Mouse (Mus musculus): ENCODE data around the gene Gm20509. TPM values are rescaled to one million over a fixed set of nuclear protein-coding genes. Genes with fewer than 3 reads are reported as not detected.
"Not testable (repeated sequence)": the region's sequence is repeated elsewhere in the genome, so short reads cannot be mapped to it uniquely, and the experiment has no call there.

Gm20509 gene
- polyA plus RNA-seq, 1 experiment from 2014 or later = not detected

- Histone ChIP-seq H3K9me3 (replicated peaks; ENCODE audit: low read length) (no peaks in the 10 kb centered on the region), H3K36me3 (ENCODE audit: insufficient read depth, low read length) (no peaks in the 10 kb centered on the region), H3K4me2 (ENCODE audit: low read length) (peak overlapping the region; percentile 63), H3K27me3 (ENCODE audit: insufficient read depth, low read length) (no peaks in the 10 kb centered on the region), H3K4me3 (replicated peaks; ENCODE audit: low read depth, low read length) (peak overlapping the region; percentile 31), H3K27ac (no peak overlapping the region), H3K4me1 (replicated peaks; ENCODE audit: insufficient read depth, low read length) (no peaks in the 10 kb centered on the region), H3K9ac (ENCODE audit: low read depth, low read length) (peak overlapping the region; percentile 54)
- WGBS = 45% methylated on average over 5 of the region's 5 CpGs
- DNase-seq (ENCODE audit: low spot score) (no peak), ATAC-seq (replicated peaks; ENCODE audit: low FRiP score, low read depth) (no peak; the same call in 1 of the 2 replicates)
- TF ChIP-seq CTCF (IDR thresholded peaks at IDR 0.05; ENCODE audit: low read depth) = no peak
Observed at GRCm38 (mm10) chr9:73103880-73104198, 1.6 kb downstream of the Gm20509 start.

- Histone ChIP-seq H3K36me3 (ENCODE audit: insufficient read depth, low read length) (no peaks in the 10 kb centered on the region), H3K27me3 (ENCODE audit: insufficient read depth, low read length) (no peaks in the 10 kb centered on the region), H3K27ac (no peak overlapping the region), H3K9ac (ENCODE audit: low read depth, low read length) (no peak overlapping the region), H3K9me3 (replicated peaks; ENCODE audit: low read length) (no peaks in the 10 kb centered on the region), H3K4me3 (replicated peaks; ENCODE audit: low read depth, low read length) (no peak overlapping the region), H3K4me2 (ENCODE audit: low read length) (no peak overlapping the region), H3K4me1 (replicated peaks; ENCODE audit: insufficient read depth, low read length) (no peaks in the 10 kb centered on the region)
- DNase-seq (ENCODE audit: low spot score) (no peak), ATAC-seq (replicated peaks; ENCODE audit: low FRiP score, low read depth) (no peak)
- TF ChIP-seq CTCF (IDR thresholded peaks at IDR 0.05; ENCODE audit: low read depth) = no peak
- 79% methylated on average over 1 of the region's 1 CpGs for WGBS
Observed at GRCm38 (mm10) chr9:73105141-73105540, 2.9 kb downstream of the Gm20509 start.

GRCm38 (mm10) chr9:73105771-73106170 lies 3.5 kb downstream of the Gm20509 start:
- no peak for ATAC-seq (replicated peaks; ENCODE audit: low FRiP score, low read depth)
- Histone ChIP-seq H3K9ac (ENCODE audit: low read depth, low read length) (no peak overlapping the region), H3K27ac (no peak overlapping the region), H3K4me3 (replicated peaks; ENCODE audit: low read depth, low read length) (no peak overlapping the region), H3K4me2 (ENCODE audit: low read length) (no peak overlapping the region), H3K27me3 (ENCODE audit: insufficient read depth, low read length) (no peaks in the 10 kb centered on the region), H3K36me3 (ENCODE audit: insufficient read depth, low read length) (no peaks in the 10 kb centered on the region), H3K9me3 (replicated peaks; ENCODE audit: low read length) (no peaks in the 10 kb centered on the region), H3K4me1 (replicated peaks; ENCODE audit: insufficient read depth, low read length) (no peaks in the 10 kb centered on the region)
- DNase-seq (ENCODE audit: low spot score) = peak; percentile 60
- no peak for TF ChIP-seq CTCF (IDR thresholded peaks at IDR 0.05; ENCODE audit: low read depth)

GRCm38 (mm10) chr9:73112919-73113906 lies 10.9 kb downstream of the Gm20509 start, which contains the start of gene Rsl24d1:
Gene Rsl24d1 (plus strand): TSS chr9:73113426.
- Histone ChIP-seq H3K9ac (ENCODE audit: low read depth, low read length) (peak within 1 kb of the TSS; percentile 81), H3K27ac (peak within 1 kb of the TSS; percentile 85), H3K27me3 (ENCODE audit: insufficient read depth, low read length) (no peaks in the 10 kb centered on the region), H3K36me3 (ENCODE audit: insufficient read depth, low read length) (peaks cover 18% of the 10 kb centered on the region), H3K4me2 (ENCODE audit: low read length) (peak within 1 kb of the TSS; percentile 79), H3K4me1 (replicated peaks; ENCODE audit: insufficient read depth, low read length) (0 out of 2 replicates have a peak, but pooled peaks cover 4% of the 10 kb centered on the region), H3K4me3 (replicated peaks; ENCODE audit: low read depth, low read length) (peak within 1 kb of the TSS; percentile 94), H3K9me3 (replicated peaks; ENCODE audit: low read length) (no peaks in the 10 kb centered on the region)
- under 1% methylated on average over 64 of the region's 64 CpGs for WGBS
- no peak for TF ChIP-seq CTCF (IDR thresholded peaks at IDR 0.05; ENCODE audit: low read depth)
- DNase-seq (ENCODE audit: low spot score) (peak; percentile 96), ATAC-seq (replicated peaks; ENCODE audit: low FRiP score, low read depth) (peak; percentile 98)

- not testable (repeated sequence) for H3K4me1 ChIP-seq (replicated peaks; ENCODE audit: insufficient read depth, low read length); H3K27me3 ChIP-seq (ENCODE audit: insufficient read depth, low read length); H3K27ac ChIP-seq; H3K9me3 ChIP-seq (replicated peaks; ENCODE audit: low read length); DNase-seq (ENCODE audit: low spot score); H3K4me3 ChIP-seq (replicated peaks; ENCODE audit: low read depth, low read length); H3K9ac ChIP-seq (ENCODE audit: low read depth, low read length); H3K4me2 ChIP-seq (ENCODE audit: low read length); ATAC-seq (replicated peaks; ENCODE audit: low FRiP score, low read depth)
- H3K36me3 ChIP-seq (ENCODE audit: insufficient read depth, low read length) = peaks cover 34% of the 10 kb centered on the region
- WGBS = 90% methylated on average over 5 of the region's 6 CpGs
Observed at GRCm38 (mm10) chr9:73116704-73117103, 14.4 kb downstream of the Gm20509 start.

GRCm38 (mm10) chr9:73118012-73118411 lies 15.7 kb downstream of the Gm20509 start:
- peak; percentile 41; the same call in 1 of the 2 replicates for TF ChIP-seq CTCF (IDR thresholded peaks at IDR 0.05; ENCODE audit: low read depth)

More at GRCm38 (mm10) chr9:73118012-73118411, 15.7 kb downstream of the Gm20509 start:
- Histone ChIP-seq H3K27me3 (ENCODE audit: insufficient read depth, low read length) (no peaks in the 10 kb centered on the region), H3K4me3 (replicated peaks; ENCODE audit: low read depth, low read length) (no peak overlapping the region), H3K36me3 (ENCODE audit: insufficient read depth, low read length) (peaks cover 39% of the 10 kb centered on the region), H3K27ac (no peak overlapping the region), H3K4me1 (replicated peaks; ENCODE audit: insufficient read depth, low read length) (0 out of 2 replicates have a peak, but pooled peaks cover 4% of the 10 kb centered on the region), H3K9me3 (replicated peaks; ENCODE audit: low read length) (no peaks in the 10 kb centered on the region), H3K9ac (ENCODE audit: low read depth, low read length) (no peak overlapping the region), H3K4me2 (ENCODE audit: low read length) (no peak overlapping the region)
- ATAC-seq (replicated peaks; ENCODE audit: low FRiP score, low read depth) = no peak
- WGBS = 87% methylated on average over 4 of the region's 4 CpGs
- peak; percentile 16 for DNase-seq (ENCODE audit: low spot score)
